Mouse (Mus musculus) mature B cell (primary cell): ENCODE results near the gene Exo1.

Experiments used
- in situ Hi-C: fragments of 300-500 bp; cut with MboI; formaldehyde crosslinking; loops from 2 replicates; pipeline ENCODE4 v1.14.3; 2019

Gene Exo1

DNA sequence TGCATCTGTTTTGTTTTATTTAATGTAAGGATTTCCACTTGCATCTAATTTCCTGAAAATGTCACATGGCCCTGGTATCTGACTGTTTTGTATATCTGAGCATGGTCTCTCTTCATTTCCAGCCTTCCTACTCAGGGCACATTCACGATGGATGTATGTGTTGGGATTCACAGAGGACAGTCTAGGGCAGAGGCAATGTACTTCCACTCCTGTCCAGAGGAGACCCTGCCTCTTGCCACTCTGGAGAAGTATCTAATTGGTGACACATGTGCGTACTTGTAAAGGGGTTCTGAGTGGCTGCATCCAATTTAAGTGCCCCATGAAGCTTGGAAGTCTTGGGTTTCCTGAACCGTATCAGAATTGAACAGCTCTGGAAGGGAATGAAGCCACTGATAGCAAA lies 70.0 kb downstream of the Exo1 start:
- in situ Hi-C loops = no loop called here

DNA sequence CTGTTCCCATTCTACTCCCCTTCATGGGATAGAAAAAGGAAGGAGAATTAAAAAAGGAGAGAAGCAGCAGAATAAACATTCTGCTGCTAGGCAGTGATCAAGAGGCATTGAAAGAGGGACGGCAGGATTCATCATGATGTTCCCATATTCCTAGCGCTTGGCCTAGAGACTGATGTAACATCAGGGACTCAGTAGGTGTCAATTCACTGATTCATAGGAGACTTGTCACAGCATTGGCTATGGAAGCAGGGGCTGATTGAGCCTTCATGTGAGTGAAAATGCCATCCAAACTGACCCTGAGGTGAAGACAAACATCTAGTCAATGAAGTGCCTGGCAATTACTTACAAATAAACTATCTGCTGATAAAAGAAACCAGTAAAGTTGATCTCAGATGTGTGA lies 70.5 kb downstream of the Exo1 start:
- in situ Hi-C loops = no loop called here

DNA sequence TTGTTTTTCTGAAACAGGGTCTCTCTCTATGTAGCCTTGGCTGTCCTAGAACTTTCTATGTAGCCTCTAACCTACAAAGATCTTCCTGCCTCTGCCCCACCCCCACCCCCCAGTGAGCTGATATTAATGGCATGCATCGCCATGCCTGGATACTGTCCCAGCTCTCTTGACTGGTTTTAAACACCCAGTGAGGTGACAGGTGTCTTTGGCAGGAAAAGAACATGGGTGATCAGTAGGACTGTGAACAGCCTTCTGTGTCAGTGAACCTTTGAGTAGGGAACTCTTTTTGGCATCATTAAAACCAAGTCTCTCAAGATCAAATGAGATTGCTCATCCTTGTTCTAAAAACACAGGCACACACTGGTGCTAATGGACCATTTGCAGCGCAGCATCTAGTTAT lies 81.4 kb downstream of the Exo1 start:
- in situ Hi-C loops = no loop called here
